Mouse (Mus musculus) CH12.LX (cell line): ENCODE data around the gene 2310030G06Rik.

Source experiments
- CTCF ChIP-seq, 2 experiments: IDR thresholded peaks in 1 of 2; conservative IDR thresholded peaks in 1 of 2; 2 replicates each; pipeline ENCODE4 v1.5.1; 2011 to 2012; ENCODE audit warnings: low read depth in 2 of 2, low read length in 2 of 2, improper control_type of control experiment in 1 of 2, inconsistent platforms in 1 of 2, mild to moderate bottlenecking in 1 of 2, moderate library complexity in 1 of 2
- EP300 ChIP-seq: IDR thresholded peaks from 2 replicates; pipeline ENCODE4 v1.6.1; 2011; ENCODE audit warnings: low read length, improper control_type of control experiment
- IRF4 ChIP-seq: IDR thresholded peaks from 2 replicates; pipeline ENCODE4 v1.6.1; 2014; ENCODE audit warnings: low read depth, mild to moderate bottlenecking, inconsistent platforms, low read length, improper control_type of control experiment
- POLR2A ChIP-seq: IDR thresholded peaks from 2 replicates; pipeline ENCODE4 v1.6.1; 2011; ENCODE audit warnings: low read depth, mild to moderate bottlenecking, improper control_type of control experiment, low read length
- TCF12 ChIP-seq: IDR thresholded peaks from 2 replicates; pipeline ENCODE4 v1.6.1; 2014; ENCODE audit warnings: low read depth, mild to moderate bottlenecking, inconsistent platforms, low read length, improper control_type of control experiment

DNA sequence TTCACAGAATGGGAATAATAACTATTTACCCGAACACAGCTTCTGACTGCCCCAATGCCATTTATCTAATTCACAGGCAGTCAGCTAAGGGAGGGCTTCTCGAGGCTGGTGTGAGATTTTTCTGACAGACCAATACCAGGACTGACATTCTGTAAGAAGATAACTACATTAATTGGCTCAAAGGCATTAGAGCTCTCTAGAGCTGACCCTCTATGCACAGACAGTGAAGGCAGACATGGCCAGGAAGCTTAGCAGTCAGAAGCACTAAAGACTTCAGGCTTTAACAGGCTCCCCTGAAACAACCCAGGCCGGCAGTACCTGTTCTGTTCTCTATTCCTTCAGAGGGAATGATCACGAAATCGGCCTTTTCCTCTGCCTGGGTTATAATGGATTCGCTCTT, 51.2 kb downstream of the 2310030G06Rik start:
- TF ChIP-seq POLR2A (no peak), TCF12 (no peak), IRF4 (no peak), EP300 (no peak), CTCF (conservative IDR thresholded peaks at IDR 0.05 in 1 of 2, IDR thresholded peaks at IDR 0.05 in 1 of 2; ENCODE audit: low read depth in 2 of 2, low read length in 2 of 2) (no peak)
